Mouse (Mus musculus): ENCODE measurements around the gene Traf2.
A peak's percentile ranks its signal among the peaks of the same experiment; 100 is the strongest.

Traf2 gene

GRCm38 (mm10) chr2:25484901-25485647 is 61.7 kb downstream of the Traf2 start:
- Histone ChIP-seq H3K36me3 (ENCODE audit: insufficient read depth, low read length) (no peaks in the 10 kb centered on the region), H3K9me3 (ENCODE audit: low read length) (no peaks in the 10 kb centered on the region), H3K27me3 (ENCODE audit: insufficient read depth, low read length) (0 out of 2 replicates have a peak, but pooled peaks cover 6% of the 10 kb centered on the region), H3K4me1 (replicated peaks; ENCODE audit: low read depth, low read length) (0 out of 2 replicates have a peak, but pooled peaks cover 3% of the 10 kb centered on the region), H3K4me3 (replicated peaks; ENCODE audit: low read length) (no peak overlapping the region)
- TF ChIP-seq POU5F1 (IDR thresholded peaks at IDR 0.05; ENCODE audit: borderline replicate concordance, low read length), result no peak

- 0 out of 2 replicates have a peak, but pooled peaks cover 6% of the 10 kb centered on the region for H3K27me3 ChIP-seq (ENCODE audit: insufficient read depth, low read length)
- TF ChIP-seq POU5F1 (IDR thresholded peaks at IDR 0.05; ENCODE audit: borderline replicate concordance, low read length) (no peak), CTCF (conservative IDR thresholded peaks at IDR 0.05; ENCODE audit: low read length) (peak; percentile 42), NANOG (IDR thresholded peaks at IDR 0.05; ENCODE audit: borderline replicate concordance, low read length) (no peak)
- 0 out of 2 replicates have a peak, but pooled peaks cover 3% of the 10 kb centered on the region for H3K4me1 ChIP-seq (replicated peaks; ENCODE audit: low read depth, low read length)
- H3K36me3 ChIP-seq (ENCODE audit: insufficient read depth, low read length), result no peaks in the 10 kb centered on the region
- no peaks in the 10 kb centered on the region for H3K9me3 ChIP-seq (ENCODE audit: low read length)
- no peak overlapping the region for H3K4me3 ChIP-seq (replicated peaks; ENCODE audit: low read length)
Observed at GRCm38 (mm10) chr2:25482969-25483368, 63.8 kb downstream of the Traf2 start.

- Histone ChIP-seq H3K27me3 (ENCODE audit: insufficient read depth, low read length) (peaks cover 19% of the 10 kb centered on the region), H3K4me1 (replicated peaks; ENCODE audit: low read depth, low read length) (0 out of 2 replicates have a peak, but pooled peaks cover 3% of the 10 kb centered on the region), H3K9me3 (ENCODE audit: low read length) (no peaks in the 10 kb centered on the region), H3K36me3 (ENCODE audit: insufficient read depth, low read length) (no peaks in the 10 kb centered on the region), H3K4me3 (replicated peaks; ENCODE audit: low read length) (no peak overlapping the region)
- TF ChIP-seq CTCF (conservative IDR thresholded peaks at IDR 0.05; ENCODE audit: low read length) (no peak), NANOG (IDR thresholded peaks at IDR 0.05; ENCODE audit: borderline replicate concordance, low read length) (no peak), POU5F1 (IDR thresholded peaks at IDR 0.05; ENCODE audit: borderline replicate concordance, low read length) (no peak)
Observed at GRCm38 (mm10) chr2:25480541-25480940, 66.2 kb downstream of the Traf2 start.

GRCm38 (mm10) chr2:25479551-25480311 is 67.0 kb downstream of the Traf2 start:
- Histone ChIP-seq H3K4me1 (replicated peaks; ENCODE audit: low read depth, low read length) (0 out of 2 replicates have a peak, but pooled peaks cover under 1% of the 10 kb centered on the region), H3K4me3 (replicated peaks; ENCODE audit: low read length) (no peak overlapping the region), H3K9me3 (ENCODE audit: low read length) (no peaks in the 10 kb centered on the region), H3K27me3 (ENCODE audit: insufficient read depth, low read length) (peaks cover 24% of the 10 kb centered on the region), H3K36me3 (ENCODE audit: insufficient read depth, low read length) (no peaks in the 10 kb centered on the region)
- no peak for TF ChIP-seq NANOG (IDR thresholded peaks at IDR 0.05; ENCODE audit: borderline replicate concordance, low read length)
- no peak for TF ChIP-seq POU5F1 (IDR thresholded peaks at IDR 0.05; ENCODE audit: borderline replicate concordance, low read length)
- no peak for TF ChIP-seq CTCF (conservative IDR thresholded peaks at IDR 0.05; ENCODE audit: low read length)

GRCm38 (mm10) chr2:25477967-25478675 is 68.6 kb downstream of the Traf2 start:
- H3K4me3 ChIP-seq (replicated peaks; ENCODE audit: low read length), result no peak overlapping the region
- H3K27me3 ChIP-seq (ENCODE audit: insufficient read depth, low read length), result peaks cover 18% of the 10 kb centered on the region
- H3K36me3 ChIP-seq (ENCODE audit: insufficient read depth, low read length), result no peaks in the 10 kb centered on the region
- no peaks in the 10 kb centered on the region for H3K4me1 ChIP-seq (replicated peaks; ENCODE audit: low read depth, low read length)
- H3K9me3 ChIP-seq (ENCODE audit: low read length), result no peaks in the 10 kb centered on the region
- TF ChIP-seq CTCF (conservative IDR thresholded peaks at IDR 0.05; ENCODE audit: low read length) (no peak), NANOG (IDR thresholded peaks at IDR 0.05; ENCODE audit: borderline replicate concordance, low read length) (no peak), POU5F1 (IDR thresholded peaks at IDR 0.05; ENCODE audit: borderline replicate concordance, low read length) (no peak)

- Histone ChIP-seq H3K9me3 (ENCODE audit: low read length) (no peaks in the 10 kb centered on the region), H3K4me3 (replicated peaks; ENCODE audit: low read length) (no peak overlapping the region), H3K4me1 (replicated peaks; ENCODE audit: low read depth, low read length) (no peaks in the 10 kb centered on the region), H3K27me3 (ENCODE audit: insufficient read depth, low read length) (peaks cover 18% of the 10 kb centered on the region), H3K36me3 (ENCODE audit: insufficient read depth, low read length) (no peaks in the 10 kb centered on the region)
- TF ChIP-seq CTCF (conservative IDR thresholded peaks at IDR 0.05; ENCODE audit: low read length) (no peak), POU5F1 (IDR thresholded peaks at IDR 0.05; ENCODE audit: borderline replicate concordance, low read length) (no peak), NANOG (IDR thresholded peaks at IDR 0.05; ENCODE audit: borderline replicate concordance, low read length) (no peak)
Observed at GRCm38 (mm10) chr2:25477541-25477940, 69.2 kb downstream of the Traf2 start.

- Histone ChIP-seq H3K4me3 (replicated peaks; ENCODE audit: low read length) (no peak overlapping the region), H3K4me1 (replicated peaks; ENCODE audit: low read depth, low read length) (peaks cover 16% of the 10 kb centered on the region), H3K36me3 (ENCODE audit: insufficient read depth, low read length) (no peaks in the 10 kb centered on the region), H3K9me3 (ENCODE audit: low read length) (no peaks in the 10 kb centered on the region), H3K27me3 (ENCODE audit: insufficient read depth, low read length) (peaks cover 37% of the 10 kb centered on the region)
- TF ChIP-seq CTCF (conservative IDR thresholded peaks at IDR 0.05; ENCODE audit: low read length) (no peak), NANOG (IDR thresholded peaks at IDR 0.05; ENCODE audit: borderline replicate concordance, low read length) (no peak), POU5F1 (IDR thresholded peaks at IDR 0.05; ENCODE audit: borderline replicate concordance, low read length) (no peak)
Observed at GRCm38 (mm10) chr2:25472550-25472949, 74.2 kb downstream of the Traf2 start.

GRCm38 (mm10) chr2:25469969-25470368 is 76.8 kb downstream of the Traf2 start, which contains the start of gene Ptgds:
TSS of gene Ptgds (minus strand) at chr2:25470046.
- peaks cover 22% of the 10 kb centered on the region for H3K4me1 ChIP-seq (replicated peaks; ENCODE audit: low read depth, low read length)
- no peak within 1 kb of the TSS for H3K4me3 ChIP-seq (replicated peaks; ENCODE audit: low read length)
- TF ChIP-seq CTCF (conservative IDR thresholded peaks at IDR 0.05; ENCODE audit: low read length), result no peak
- no peaks in the 10 kb centered on the region for H3K9me3 ChIP-seq (ENCODE audit: low read length)
- no peaks in the 10 kb centered on the region for H3K36me3 ChIP-seq (ENCODE audit: insufficient read depth, low read length)
- H3K27me3 ChIP-seq (ENCODE audit: insufficient read depth, low read length), result peaks cover 19% of the 10 kb centered on the region; the same call in 1 of the 2 replicates
